Mouse (Mus musculus) adrenal gland, adult 18-20 months (tissue): ENCODE data around the gene Hibadh. TPM values are rescaled to one million over a fixed set of nuclear protein-coding genes. Genes with fewer than 3 reads are reported as not detected.
"Not testable (repeated sequence)": the region's sequence is repeated elsewhere in the genome, so short reads cannot be mapped to it uniquely, and the experiment has no call there.

ENCODE experiments used
- DNase-seq, 2 experiments: peaks; one replicate each; pipeline ENCODE4 v3.0.0; 2021 to 2022; ENCODE audit warnings: low spot score in 2 of 2
- long read RNA-seq, 2 experiments: library from polyadenylated mRNA; stranded (forward); transcript quantifications; one replicate each; pipeline ENCODE4 v2.0.0; 2021
- total RNA-seq, 2 experiments: library from RNA; stranded (reverse); gene quantifications; 1 replicate in 1 of 2; 2 replicates in 1 of 2; pipeline ENCODE4 v1.2.3; 2021

The Hibadh gene
- 100 to 1,000 TPM; 181 to 189 TPM for total RNA-seq
- long read RNA-seq, experiment 1, transcript Hibadh-201 (8 exons, 1,825 nt) = major isoform, 231 of 248 reads
- long read RNA-seq, experiment 1, partial matches to known transcripts = 1 of 248 reads
- long read RNA-seq, experiment 1, other reads (novel, unspliced or antisense) = 16 of 248 reads
- long read RNA-seq, experiment 2, transcript Hibadh-201 (8 exons, 1,825 nt) = major isoform, 436 of 461 reads
- long read RNA-seq, experiment 2, partial matches to known transcripts = 14 of 461 reads
- long read RNA-seq, experiment 2, other reads (novel, unspliced or antisense) = 11 of 461 reads

- peak; percentile 98 to 99 for DNase-seq
Observed at GRCm38 (mm10) chr6:52640224-52640712, at the start of gene Hibadh. Hibadh (minus strand) TSS chr6:52640389.

GRCm38 (mm10) chr6:52686901-52687500 is 46.8 kb upstream of the Hibadh start:
- no peak for DNase-seq

GRCm38 (mm10) chr6:52682607-52683006 is 42.4 kb upstream of the Hibadh start:
- no peak for DNase-seq

- no peak for DNase-seq
Observed at GRCm38 (mm10) chr6:52681847-52682485, 41.8 kb upstream of the Hibadh start.

GRCm38 (mm10) chr6:52680458-52681032 is 40.4 kb upstream of the Hibadh start:
- no peak for DNase-seq

- no peak for DNase-seq
Observed at GRCm38 (mm10) chr6:52679565-52679964, 39.4 kb upstream of the Hibadh start.

- DNase-seq = not testable (repeated sequence)
Observed at GRCm38 (mm10) chr6:52677534-52677933, 37.3 kb upstream of the Hibadh start.

GRCm38 (mm10) chr6:52675222-52675921 is 35.2 kb upstream of the Hibadh start:
- DNase-seq = no peak

- peak in 1 of 2 experiments; percentile 23 for DNase-seq
Observed at GRCm38 (mm10) chr6:52674541-52674940, 34.4 kb upstream of the Hibadh start.

GRCm38 (mm10) chr6:52673706-52674105 is 33.5 kb upstream of the Hibadh start:
- DNase-seq = no peak

GRCm38 (mm10) chr6:52672539-52672938 is 32.4 kb upstream of the Hibadh start:
- DNase-seq = no peak

GRCm38 (mm10) chr6:52671791-52672190 is 31.6 kb upstream of the Hibadh start:
- DNase-seq = no peak

- DNase-seq = not testable (repeated sequence)
Observed at GRCm38 (mm10) chr6:52669878-52670277, 29.7 kb upstream of the Hibadh start.

GRCm38 (mm10) chr6:52667641-52668040 is 27.5 kb upstream of the Hibadh start:
- no peak for DNase-seq

- no peak for DNase-seq
Observed at GRCm38 (mm10) chr6:52663021-52663420, 22.8 kb upstream of the Hibadh start.

- DNase-seq = no peak
Observed at GRCm38 (mm10) chr6:52655266-52655665, 15.1 kb upstream of the Hibadh start.

- DNase-seq = no peak
Observed at GRCm38 (mm10) chr6:52648806-52649205, 8.6 kb upstream of the Hibadh start.

GRCm38 (mm10) chr6:52648031-52648430 is 7.8 kb upstream of the Hibadh start:
- no peak for DNase-seq

GRCm38 (mm10) chr6:52645926-52646325 is 5.7 kb upstream of the Hibadh start:
- no peak for DNase-seq

- DNase-seq = no peak
Observed at GRCm38 (mm10) chr6:52642152-52642551, 2.0 kb upstream of the Hibadh start.

- no peak for DNase-seq
Observed at GRCm38 (mm10) chr6:52641076-52641475, 887 bp upstream of the Hibadh start.
